Mouse (Mus musculus): ENCODE measurements at regions not wholly inside any gene's neighbourhood (a gene's known extent, or its start where the extent isn't known, plus 50 kb on each side); places are given as distances from the start of the nearest gene placed in this dataset.

- TF ChIP-seq CTCF (IDR thresholded peaks at IDR 0.05; ENCODE audit: low read depth, low read length) (no peak), POLR2A (IDR thresholded peaks at IDR 0.05; ENCODE audit: insufficient read depth, low read length) (no peak), EP300 (IDR thresholded peaks at IDR 0.05; ENCODE audit: insufficient read depth, low read depth, low read length) (no peak)
Observed at GRCm38 (mm10) chr13:84066211-84066959, 155.7 kb upstream of the Tmem161b start.

Data from ES-Bruce4 (cell line).